Mouse (Mus musculus): ENCODE measurements around the gene Ppp1r14a. TPM values are rescaled to one million over a fixed set of nuclear protein-coding genes. Genes with fewer than 3 reads are reported as not detected.
A peak's percentile ranks its signal among the peaks of the same experiment; 100 is the strongest.

Gene Ppp1r14a
- polyA plus RNA-seq, 1 experiment from 2014 or later, result 11.8 TPM

GRCm38 (mm10) chr7:29279924-29280323, 9.2 kb upstream of the Ppp1r14a start:
- WGBS, result 13% methylated on average over 8 of the region's 8 CpGs
- peak; percentile 26; the same call in 1 of the 2 replicates for ATAC-seq (ENCODE audit: insufficient number of reproducible peaks, insufficient read depth, low FRiP score, low read depth)
- no peaks in the 10 kb centered on the region for H3K9me3 ChIP-seq (ENCODE audit: control insufficient read depth, low read length)
- H3K4me2 ChIP-seq (ENCODE audit: low read length), result peak overlapping the region; percentile 99
- 0 out of 4 replicates have a peak overlapping the region, but pooled peaks of 1 of the 2 experiments have one; percentile 73 for H3K4me3 ChIP-seq (ENCODE audit: control insufficient read depth in 1 of 2, insufficient read depth in 1 of 2, low read depth in 1 of 2, low read length in 2 of 2)
- peaks cover 11 to 22% of the 10 kb centered on the region in 2 experiments for H3K4me1 ChIP-seq (ENCODE audit: control insufficient read depth in 2 of 2, insufficient read depth in 2 of 2, low read length in 2 of 2)
- H3K27ac ChIP-seq (replicated peaks in 1 of 2; ENCODE audit: control insufficient read depth in 1 of 2, insufficient read depth in 1 of 2, low read depth in 2 of 2, low read length in 2 of 2), result peak overlapping the region; percentile 58 to 79
- H3K9ac ChIP-seq (ENCODE audit: low read length), result no peak overlapping the region
- H3K36me3 ChIP-seq (ENCODE audit: control insufficient read depth, insufficient read depth, low read length), result no peaks in the 10 kb centered on the region
- H3K27me3 ChIP-seq (ENCODE audit: control insufficient read depth, insufficient read depth, low read length), result peaks cover 12% of the 10 kb centered on the region; the same call in 1 of the 2 replicates

GRCm38 (mm10) chr7:29280801-29281200, 8.3 kb upstream of the Ppp1r14a start:
- Histone ChIP-seq H3K27me3 (ENCODE audit: control insufficient read depth, insufficient read depth, low read length) (peaks cover 12% of the 10 kb centered on the region; the same call in 1 of the 2 replicates), H3K27ac (replicated peaks in 1 of 2; ENCODE audit: control insufficient read depth in 1 of 2, insufficient read depth in 1 of 2, low read depth in 2 of 2, low read length in 2 of 2) (peak overlapping the region in 1 of 2 experiments; percentile 58; a peak in 1 of 4 replicates), H3K4me2 (ENCODE audit: low read length) (peak overlapping the region; percentile 99), H3K9me3 (ENCODE audit: control insufficient read depth, low read length) (no peaks in the 10 kb centered on the region), H3K4me3 (ENCODE audit: control insufficient read depth in 1 of 2, insufficient read depth in 1 of 2, low read depth in 1 of 2, low read length in 2 of 2) (peak overlapping the region; percentile 60 to 73), H3K9ac (ENCODE audit: low read length) (peak overlapping the region; percentile 83), H3K36me3 (ENCODE audit: control insufficient read depth, insufficient read depth, low read length) (no peaks in the 10 kb centered on the region), H3K4me1 (ENCODE audit: control insufficient read depth in 2 of 2, insufficient read depth in 2 of 2, low read length in 2 of 2) (peaks cover 11 to 22% of the 10 kb centered on the region in 2 experiments)
- ATAC-seq (ENCODE audit: insufficient number of reproducible peaks, insufficient read depth, low FRiP score, low read depth), result no peak
- 15% methylated on average over 13 of the region's 13 CpGs for WGBS

- WGBS, result under 1% methylated on average over 75 of the region's 80 CpGs
- peaks cover 17% of the 10 kb centered on the region; the same call in 1 of the 2 replicates for H3K27me3 ChIP-seq (ENCODE audit: control insufficient read depth, insufficient read depth, low read length)
These were observed 7.7 kb upstream of the Ppp1r14a start, which contains the start of gene Spint2 for GRCm38 (mm10) chr7:29281201-29282073. TSS of gene Spint2 (minus strand) at chr7:29281912.

GRCm38 (mm10) chr7:29282074-29282554, 7.0 kb upstream of the Ppp1r14a start:
- Histone ChIP-seq H3K27me3 (ENCODE audit: control insufficient read depth, insufficient read depth, low read length) (peaks cover 19% of the 10 kb centered on the region; the same call in 1 of the 2 replicates), H3K9ac (ENCODE audit: low read length) (peak overlapping the region; percentile 83), H3K4me2 (ENCODE audit: low read length) (peak overlapping the region; percentile 99), H3K27ac (replicated peaks in 1 of 2; ENCODE audit: control insufficient read depth in 1 of 2, insufficient read depth in 1 of 2, low read depth in 2 of 2, low read length in 2 of 2) (no peak overlapping the region), H3K36me3 (ENCODE audit: control insufficient read depth, insufficient read depth, low read length) (no peaks in the 10 kb centered on the region), H3K9me3 (ENCODE audit: control insufficient read depth, low read length) (no peaks in the 10 kb centered on the region), H3K4me1 (ENCODE audit: control insufficient read depth in 2 of 2, insufficient read depth in 2 of 2, low read length in 2 of 2) (peaks cover 10 to 19% of the 10 kb centered on the region in 2 experiments), H3K4me3 (ENCODE audit: control insufficient read depth in 1 of 2, insufficient read depth in 1 of 2, low read depth in 1 of 2, low read length in 2 of 2) (peak overlapping the region; percentile 60 to 73)
- ATAC-seq (ENCODE audit: insufficient number of reproducible peaks, insufficient read depth, low FRiP score, low read depth), result no peak
- 10% methylated on average over 21 of the region's 21 CpGs for WGBS

More at GRCm38 (mm10) chr7:29281201-29282073, 7.7 kb upstream of the Ppp1r14a start, which contains the start of gene Spint2:
- no peak for ATAC-seq (ENCODE audit: insufficient number of reproducible peaks, insufficient read depth, low FRiP score, low read depth)
- no peaks in the 10 kb centered on the region for H3K9me3 ChIP-seq (ENCODE audit: control insufficient read depth, low read length)
- H3K9ac ChIP-seq (ENCODE audit: low read length), result peak within 1 kb of the TSS; percentile 83
- H3K4me1 ChIP-seq (ENCODE audit: control insufficient read depth in 2 of 2, insufficient read depth in 2 of 2, low read length in 2 of 2), result peaks cover 11 to 22% of the 10 kb centered on the region in 2 experiments
- H3K4me3 ChIP-seq (ENCODE audit: control insufficient read depth in 1 of 2, insufficient read depth in 1 of 2, low read depth in 1 of 2, low read length in 2 of 2), result peak within 1 kb of the TSS; percentile 60 to 73
- peak within 1 kb of the TSS; percentile 99 for H3K4me2 ChIP-seq (ENCODE audit: low read length)
- no peaks in the 10 kb centered on the region for H3K36me3 ChIP-seq (ENCODE audit: control insufficient read depth, insufficient read depth, low read length)
- peak within 1 kb of the TSS in 1 of 2 experiments; percentile 58; a peak in 3 of 4 replicates for H3K27ac ChIP-seq (replicated peaks in 1 of 2; ENCODE audit: control insufficient read depth in 1 of 2, insufficient read depth in 1 of 2, low read depth in 2 of 2, low read length in 2 of 2)

GRCm38 (mm10) chr7:29283876-29284275, 5.2 kb upstream of the Ppp1r14a start:
- no peaks in the 10 kb centered on the region for H3K36me3 ChIP-seq (ENCODE audit: control insufficient read depth, insufficient read depth, low read length)
- no peak overlapping the region for H3K4me3 ChIP-seq (ENCODE audit: control insufficient read depth in 1 of 2, insufficient read depth in 1 of 2, low read depth in 1 of 2, low read length in 2 of 2)
- no peak for ATAC-seq (ENCODE audit: insufficient number of reproducible peaks, insufficient read depth, low FRiP score, low read depth)
- peaks cover 25% of the 10 kb centered on the region; the same call in 1 of the 2 replicates for H3K27me3 ChIP-seq (ENCODE audit: control insufficient read depth, insufficient read depth, low read length)
- 74% methylated on average over 4 of the region's 4 CpGs for WGBS
- H3K4me2 ChIP-seq (ENCODE audit: low read length), result no peak overlapping the region
- no peak overlapping the region for H3K9ac ChIP-seq (ENCODE audit: low read length)
- H3K9me3 ChIP-seq (ENCODE audit: control insufficient read depth, low read length), result no peaks in the 10 kb centered on the region
- peaks cover 10 to 21% of the 10 kb centered on the region in 2 experiments for H3K4me1 ChIP-seq (ENCODE audit: control insufficient read depth in 2 of 2, insufficient read depth in 2 of 2, low read length in 2 of 2)
- H3K27ac ChIP-seq (replicated peaks in 1 of 2; ENCODE audit: control insufficient read depth in 1 of 2, insufficient read depth in 1 of 2, low read depth in 2 of 2, low read length in 2 of 2), result no peak overlapping the region

- no peak for ATAC-seq (ENCODE audit: insufficient number of reproducible peaks, insufficient read depth, low FRiP score, low read depth)
- Histone ChIP-seq H3K9ac (ENCODE audit: low read length) (no peak overlapping the region), H3K27me3 (ENCODE audit: control insufficient read depth, insufficient read depth, low read length) (peaks cover 26% of the 10 kb centered on the region; the same call in 1 of the 2 replicates), H3K4me2 (ENCODE audit: low read length) (no peak overlapping the region), H3K4me3 (ENCODE audit: control insufficient read depth in 1 of 2, insufficient read depth in 1 of 2, low read depth in 1 of 2, low read length in 2 of 2) (no peak overlapping the region), H3K4me1 (ENCODE audit: control insufficient read depth in 2 of 2, insufficient read depth in 2 of 2, low read length in 2 of 2) (peaks cover 10 to 20% of the 10 kb centered on the region in 2 experiments), H3K9me3 (ENCODE audit: control insufficient read depth, low read length) (no peaks in the 10 kb centered on the region), H3K36me3 (ENCODE audit: control insufficient read depth, insufficient read depth, low read length) (no peaks in the 10 kb centered on the region), H3K27ac (replicated peaks in 1 of 2; ENCODE audit: control insufficient read depth in 1 of 2, insufficient read depth in 1 of 2, low read depth in 2 of 2, low read length in 2 of 2) (no peak overlapping the region)
- WGBS, result 82% methylated on average over 6 of the region's 6 CpGs
These were observed 4.6 kb upstream of the Ppp1r14a start for GRCm38 (mm10) chr7:29284523-29284922.

- no peaks in the 10 kb centered on the region for H3K36me3 ChIP-seq (ENCODE audit: control insufficient read depth, insufficient read depth, low read length)
- H3K27me3 ChIP-seq (ENCODE audit: control insufficient read depth, insufficient read depth, low read length), result peaks cover 21% of the 10 kb centered on the region; the same call in 1 of the 2 replicates
- no peaks in the 10 kb centered on the region for H3K9me3 ChIP-seq (ENCODE audit: control insufficient read depth, low read length)
- H3K4me3 ChIP-seq (ENCODE audit: control insufficient read depth in 1 of 2, insufficient read depth in 1 of 2, low read depth in 1 of 2, low read length in 2 of 2), result no peak overlapping the region
- no peak overlapping the region for H3K4me2 ChIP-seq (ENCODE audit: low read length)
- peaks cover 7 to 20% of the 10 kb centered on the region in 2 experiments; a peak in 3 of 4 replicates for H3K4me1 ChIP-seq (ENCODE audit: control insufficient read depth in 2 of 2, insufficient read depth in 2 of 2, low read length in 2 of 2)
- no peak overlapping the region for H3K27ac ChIP-seq (replicated peaks in 1 of 2; ENCODE audit: control insufficient read depth in 1 of 2, insufficient read depth in 1 of 2, low read depth in 2 of 2, low read length in 2 of 2)
- ATAC-seq (ENCODE audit: insufficient number of reproducible peaks, insufficient read depth, low FRiP score, low read depth), result no peak
- H3K9ac ChIP-seq (ENCODE audit: low read length), result no peak overlapping the region
- 80% methylated on average over 7 of the region's 7 CpGs for WGBS
These were observed 1.6 kb upstream of the Ppp1r14a start for GRCm38 (mm10) chr7:29287481-29287880.

Data from heart, embryonic 14.5 days (tissue).